In the genomic region with DNA sequence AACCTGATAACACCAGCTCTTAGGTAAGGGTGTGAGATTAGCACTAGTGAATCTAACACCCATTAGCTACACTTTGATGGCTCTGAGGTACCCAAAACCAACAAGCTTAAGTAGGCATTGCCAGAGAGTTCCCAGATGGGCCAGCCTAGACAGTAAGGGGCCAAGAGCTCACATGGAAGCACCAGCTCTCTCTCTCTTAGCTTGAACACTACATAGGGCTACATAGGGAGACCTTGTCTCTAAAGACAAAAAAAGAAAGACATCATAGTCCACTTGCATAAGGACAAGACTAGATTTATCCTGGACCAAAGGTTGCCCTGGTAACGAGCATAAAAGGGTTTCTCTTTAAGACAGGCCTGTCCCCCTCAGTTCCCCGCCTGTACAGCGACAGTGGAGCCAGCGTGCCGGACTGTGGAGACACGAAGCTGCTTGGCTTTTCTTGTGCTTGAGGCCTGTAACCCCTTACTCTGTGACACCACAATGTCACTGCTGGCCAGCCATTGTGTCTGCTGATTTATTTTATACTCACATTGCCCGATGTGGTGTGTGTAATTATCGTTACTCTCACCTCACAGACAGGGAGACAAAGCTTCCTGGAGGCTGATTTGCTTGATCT, we compare ENCODE assay signal across 16 mouse cellular contexts.
DNase-seq lines count a peak whose midpoint lies in the region; ATAC-seq and TF ChIP-seq lines count a peak whose summit lies in the region.
"Had no signal": no experiment of that assay in that cellular context is flagged by ENCODE, and none has a peak within 500 bp of the region (broad histone marks: within the 10 kb centered on the region; RNA-seq: fewer than 3 reads in every experiment).

No protein-coding gene starts in this region.

- peak; percentile 69 for DNase-seq in embryo, embryonic 10.5 days (ENCODE audit: low spot score)
- no peak for DNase-seq in forebrain, embryonic 11.5 days (ENCODE audit: low spot score)
- no peak for DNase-seq in hindbrain, embryonic 14.5 days (ENCODE audit: low spot score)
- DNase-seq in adipocyte (ENCODE audit: low spot score), result no peak
- no peak for DNase-seq in gastrocnemius, adult 18-20 months (ENCODE audit: low spot score)
- DNase-seq in heart, adult 2 months, result no peak
- DNase-seq: layer of hippocampus, adult 9-11 months; lung, adult 18-20 months; spleen, adult 18-20 months had no signal

- H3K9ac ChIP-seq in forebrain, embryonic 11.5 days (ENCODE audit: low read length), result no peak overlapping the region
- no peak overlapping the region for H3K9ac ChIP-seq in hindbrain, embryonic 14.5 days
- H3K9ac ChIP-seq in midbrain, embryonic 16.5 days (ENCODE audit: low read depth, low read length), result no peak overlapping the region
- no peak overlapping the region for H3K9ac ChIP-seq in heart, adult 2 months (ENCODE audit: low read depth, low read length)
- H3K9ac ChIP-seq: heart, embryonic 12.5 days; kidney, embryonic 15.5 days; limb, embryonic 13.5 days had no signal

- peak; percentile 20; the same call in 1 of the 2 replicates for ATAC-seq in forebrain, embryonic 11.5 days (replicated peaks; ENCODE audit: low FRiP score)
- ATAC-seq in hindbrain, embryonic 14.5 days (ENCODE audit: low FRiP score), result peak; percentile 38; the same call in 1 of the 2 replicates
- no peak for ATAC-seq in midbrain, embryonic 16.5 days
- no peak for ATAC-seq in megakaryocyte-erythroid progenitor cell, adult 5-6 weeks (replicated peaks; ENCODE audit: low FRiP score, low TSS enrichment, poor library complexity, severe bottlenecking)
- ATAC-seq: Patski had no signal

- H3K27ac ChIP-seq in forebrain, embryonic 11.5 days (ENCODE audit: low read depth, low read length), result no peak overlapping the region
- H3K27ac ChIP-seq in hindbrain, embryonic 14.5 days, result 0 out of 2 replicates have a peak overlapping the region, but pooled peaks have one; percentile 87
- peak overlapping the region; percentile 85 for H3K27ac ChIP-seq in midbrain, embryonic 16.5 days (ENCODE audit: low read length)
- H3K27ac ChIP-seq in heart, adult 2 months, result no peak overlapping the region
- H3K27ac ChIP-seq: kidney, embryonic 15.5 days; limb, embryonic 13.5 days had no signal

- no peak overlapping the region for H3K4me3 ChIP-seq in forebrain, embryonic 11.5 days (ENCODE audit: low read depth, low read length)
- no peak overlapping the region for H3K4me3 ChIP-seq in hindbrain, embryonic 14.5 days (replicated peaks; ENCODE audit: low read length)
- no peak overlapping the region for H3K4me3 ChIP-seq in midbrain, embryonic 16.5 days (ENCODE audit: low read depth, low read length)
- no peak overlapping the region for H3K4me3 ChIP-seq in heart, adult 2 months
- H3K4me3 ChIP-seq: heart, embryonic 12.5 days; kidney, embryonic 15.5 days; limb, embryonic 13.5 days had no signal

- no peaks in the 10 kb centered on the region for H3K79me2 ChIP-seq in heart, adult 2 months (replicated peaks; ENCODE audit: control insufficient read depth, insufficient read depth, low read length)

- H3K4me1 ChIP-seq in forebrain, embryonic 11.5 days (replicated peaks; ENCODE audit: control insufficient read depth, insufficient read depth, low read length), result peaks cover 8% of the 10 kb centered on the region; the same call in 1 of the 2 replicates
- H3K4me1 ChIP-seq in hindbrain, embryonic 14.5 days (replicated peaks; ENCODE audit: control insufficient read depth, insufficient read depth, low read length), result peaks cover 21% of the 10 kb centered on the region
- peaks cover 25% of the 10 kb centered on the region for H3K4me1 ChIP-seq in midbrain, embryonic 16.5 days (ENCODE audit: control insufficient read depth, insufficient read depth, low read length)
- no peaks in the 10 kb centered on the region for H3K4me1 ChIP-seq in heart, adult 2 months (ENCODE audit: control insufficient read depth, insufficient read depth, low read length)
- H3K4me1 ChIP-seq: kidney, embryonic 15.5 days had no signal

- no peak overlapping the region for H3K4me2 ChIP-seq in forebrain, embryonic 11.5 days (ENCODE audit: low read depth, low read length, severe bottlenecking)
- no peak overlapping the region for H3K4me2 ChIP-seq in hindbrain, embryonic 14.5 days (replicated peaks)
- no peak overlapping the region for H3K4me2 ChIP-seq in midbrain, embryonic 16.5 days (ENCODE audit: low read length)
- H3K4me2 ChIP-seq: heart, embryonic 12.5 days; kidney, embryonic 15.5 days; limb, embryonic 13.5 days had no signal

- no peak for TF ChIP-seq EP300 in heart, adult 2 months (IDR thresholded peaks at IDR 0.05; ENCODE audit: insufficient read depth, low read depth, low read length)

- H3K27me3 ChIP-seq in forebrain, embryonic 11.5 days (ENCODE audit: control insufficient read depth, insufficient read depth, low read length), result no peaks in the 10 kb centered on the region
- H3K27me3 ChIP-seq in hindbrain, embryonic 14.5 days (ENCODE audit: control insufficient read depth, insufficient read depth, low read length), result no peaks in the 10 kb centered on the region
- no peaks in the 10 kb centered on the region for H3K27me3 ChIP-seq in midbrain, embryonic 16.5 days (ENCODE audit: control insufficient read depth, insufficient read depth, low read depth, low read length)
- H3K27me3 ChIP-seq in heart, adult 2 months (ENCODE audit: control insufficient read depth, insufficient read depth, low read length), result no peaks in the 10 kb centered on the region
- H3K27me3 ChIP-seq: CH12.LX; heart, embryonic 12.5 days; kidney, embryonic 15.5 days; limb, embryonic 13.5 days; Patski had no signal

- H3K9me3 ChIP-seq in forebrain, embryonic 11.5 days (ENCODE audit: control insufficient read depth, low read length), result no peaks in the 10 kb centered on the region
- H3K9me3 ChIP-seq in hindbrain, embryonic 14.5 days (ENCODE audit: control insufficient read depth, low read length), result no peaks in the 10 kb centered on the region
- no peaks in the 10 kb centered on the region for H3K9me3 ChIP-seq in midbrain, embryonic 16.5 days (replicated peaks; ENCODE audit: control insufficient read depth, low read length, poor library complexity, severe bottlenecking)
- H3K9me3 ChIP-seq: heart, embryonic 12.5 days; kidney, embryonic 15.5 days; limb, embryonic 13.5 days had no signal

- 29% methylated on average over 8 of the region's 8 CpGs for WGBS in forebrain, embryonic 11.5 days
- 21% methylated on average over 8 of the region's 8 CpGs for WGBS in hindbrain, embryonic 14.5 days
- 18% methylated on average over 8 of the region's 8 CpGs for WGBS in midbrain, embryonic 16.5 days
- WGBS in heart, adult 2 months, result 89% methylated on average over 8 of the region's 8 CpGs

- TF ChIP-seq CTCF in heart, adult 2 months (IDR thresholded peaks at IDR 0.05), result no peak

- no peak for TF ChIP-seq POLR2A in heart, adult 2 months (IDR thresholded peaks at IDR 0.05; ENCODE audit: insufficient read depth, low read depth, low read length)

- intact Hi-C loops in heart, adult 2 months (cut with DNase I), result no loop called here

- H3K36me3 ChIP-seq in forebrain, embryonic 11.5 days (ENCODE audit: control insufficient read depth, insufficient read depth, low read length), result no peaks in the 10 kb centered on the region
- no peaks in the 10 kb centered on the region for H3K36me3 ChIP-seq in hindbrain, embryonic 14.5 days (replicated peaks; ENCODE audit: control insufficient read depth, insufficient read depth)
- no peaks in the 10 kb centered on the region for H3K36me3 ChIP-seq in midbrain, embryonic 16.5 days (ENCODE audit: control insufficient read depth, insufficient read depth, low read length)
- H3K36me3 ChIP-seq in heart, adult 2 months (ENCODE audit: control insufficient read depth, insufficient read depth, low read length), result no peaks in the 10 kb centered on the region
- H3K36me3 ChIP-seq: heart, embryonic 12.5 days; kidney, embryonic 15.5 days; limb, embryonic 13.5 days had no signal

Comparison
In these comparisons a context has a peak if more than half of its experiments do, and no peak if none do; other contexts are left out.
1. ATAC-seq: peak in forebrain, embryonic 11.5 days (single experiment) and hindbrain, embryonic 14.5 days (single experiment); none in midbrain, embryonic 16.5 days (single experiment) and megakaryocyte-erythroid progenitor cell, adult 5-6 weeks (single experiment).
2. H3K27ac ChIP-seq: peak in hindbrain, embryonic 14.5 days (single experiment) and midbrain, embryonic 16.5 days (single experiment); none in forebrain, embryonic 11.5 days (single experiment) and heart, adult 2 months (single experiment).